Mouse (Mus musculus): ENCODE results near the gene Myo16. TPM values are rescaled to one million over a fixed set of nuclear protein-coding genes. Genes with fewer than 3 reads are reported as not detected.
A peak's percentile ranks its signal among the peaks of the same experiment; 100 is the strongest.

Gene Myo16
- polyA plus RNA-seq, 1 experiment from 2014 or later: 1.5 TPM

- Histone ChIP-seq H3K4me1 (replicated peaks; ENCODE audit: control insufficient read depth, insufficient read depth) (no peaks in the 10 kb centered on the region), H3K4me2 (replicated peaks; ENCODE audit: low read depth) (no peak overlapping the region), H3K27ac (replicated peaks) (no peak overlapping the region), H3K36me3 (ENCODE audit: control insufficient read depth, insufficient read depth, low read length) (no peaks in the 10 kb centered on the region), H3K9me3 (ENCODE audit: control insufficient read depth, low read length) (no peaks in the 10 kb centered on the region), H3K4me3 (ENCODE audit: low read depth, low read length) (no peak overlapping the region), H3K9ac (ENCODE audit: low read length) (no peak overlapping the region), H3K27me3 (ENCODE audit: control insufficient read depth, insufficient read depth, low read length) (no peaks in the 10 kb centered on the region)
- no peak for ATAC-seq (ENCODE audit: low FRiP score, low TSS enrichment)
- WGBS: 76% methylated on average over 1 of the region's 1 CpGs
- TF ChIP-seq EP300 (optimal IDR thresholded peaks at IDR 0.05) (no peak), CTCF (IDR thresholded peaks at IDR 0.05; ENCODE audit: low read depth) (no peak)
- no peak for DNase-seq (ENCODE audit: low spot score)
Observed at GRCm38 (mm10) chr8:10350451-10350850, 196.7 kb downstream of the Myo16 start.

DNA sequence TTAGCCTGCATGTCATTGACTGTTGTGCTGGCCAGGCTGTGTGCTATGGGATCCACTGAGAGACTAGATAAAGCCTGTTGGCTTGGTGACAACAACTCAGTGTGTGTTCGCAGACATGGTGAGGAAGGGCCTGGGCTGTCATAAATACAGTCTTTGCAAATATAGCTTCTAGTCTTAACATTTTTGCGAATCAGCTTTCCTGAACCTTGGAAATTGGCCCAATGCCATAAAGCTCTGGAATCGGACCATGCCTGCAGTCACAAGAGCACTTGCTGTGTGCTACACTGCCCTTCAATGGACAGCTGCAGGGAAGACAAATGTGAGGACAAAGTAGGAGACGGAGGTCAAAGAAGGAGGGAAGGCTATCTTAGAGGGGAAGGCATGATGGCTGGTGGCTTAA is 205.0 kb downstream of the Myo16 start:
- TF ChIP-seq EP300 (optimal IDR thresholded peaks at IDR 0.05): no peak
- TF ChIP-seq CTCF (IDR thresholded peaks at IDR 0.05; ENCODE audit: low read depth): no peak
- Histone ChIP-seq H3K27ac (replicated peaks) (no peak overlapping the region), H3K9ac (ENCODE audit: low read length) (no peak overlapping the region), H3K4me1 (replicated peaks; ENCODE audit: control insufficient read depth, insufficient read depth) (no peaks in the 10 kb centered on the region), H3K4me3 (ENCODE audit: low read depth, low read length) (no peak overlapping the region), H3K9me3 (ENCODE audit: control insufficient read depth, low read length) (no peaks in the 10 kb centered on the region), H3K4me2 (replicated peaks; ENCODE audit: low read depth) (no peak overlapping the region), H3K27me3 (ENCODE audit: control insufficient read depth, insufficient read depth, low read length) (no peaks in the 10 kb centered on the region), H3K36me3 (ENCODE audit: control insufficient read depth, insufficient read depth, low read length) (no peaks in the 10 kb centered on the region)
- ATAC-seq (ENCODE audit: low FRiP score, low TSS enrichment) (no peak), DNase-seq (ENCODE audit: low spot score) (no peak)
- 46% methylated on average over 4 of the region's 4 CpGs for WGBS

- no peaks in the 10 kb centered on the region for H3K9me3 ChIP-seq (ENCODE audit: control insufficient read depth, low read length)
- WGBS: 68% methylated on average over 2 of the region's 2 CpGs
Observed at GRCm38 (mm10) chr8:10362949-10363348, 209.2 kb downstream of the Myo16 start.

DNA sequence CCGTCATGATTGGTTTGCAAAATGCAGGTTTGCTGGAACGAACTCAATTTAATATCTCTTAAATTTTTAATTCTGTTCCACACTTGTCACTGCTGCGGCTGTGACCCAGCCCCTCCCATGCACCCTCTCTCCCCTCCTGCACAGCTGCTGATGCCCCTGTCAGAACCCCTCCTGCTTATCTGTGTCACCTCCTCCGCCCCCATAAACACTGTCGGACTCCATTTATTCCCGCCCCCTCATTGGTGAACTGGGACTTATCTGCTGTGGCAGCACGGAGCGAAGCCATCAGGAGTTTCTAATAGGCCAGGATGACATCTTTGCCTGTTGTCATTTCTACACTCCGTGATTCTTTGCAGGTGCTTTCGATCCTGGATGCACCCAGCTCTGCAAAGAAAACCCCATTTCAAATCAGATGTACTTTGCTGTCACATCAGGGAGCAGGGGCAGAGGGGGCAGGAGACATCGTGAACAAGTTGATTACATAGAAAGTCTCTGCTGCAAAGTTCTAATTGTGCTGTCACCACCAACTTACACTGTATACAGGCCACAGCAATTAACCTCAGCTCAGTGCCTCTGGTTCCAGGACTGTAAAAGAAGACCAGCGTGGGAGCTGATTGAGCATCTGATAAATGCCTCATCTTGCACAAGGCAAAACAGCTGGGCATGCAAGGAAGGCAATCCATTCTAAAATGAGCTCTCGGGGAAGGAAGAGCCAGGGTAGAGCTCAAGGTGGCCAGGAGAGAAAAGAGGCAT is 210.1 kb downstream of the Myo16 start:
- Histone ChIP-seq H3K4me2 (replicated peaks; ENCODE audit: low read depth) (no peak overlapping the region), H3K27me3 (ENCODE audit: control insufficient read depth, insufficient read depth, low read length) (no peaks in the 10 kb centered on the region), H3K27ac (replicated peaks) (no peak overlapping the region), H3K4me3 (ENCODE audit: low read depth, low read length) (no peak overlapping the region), H3K36me3 (ENCODE audit: control insufficient read depth, insufficient read depth, low read length) (no peaks in the 10 kb centered on the region), H3K9me3 (ENCODE audit: control insufficient read depth, low read length) (no peaks in the 10 kb centered on the region), H3K4me1 (replicated peaks; ENCODE audit: control insufficient read depth, insufficient read depth) (no peaks in the 10 kb centered on the region), H3K9ac (ENCODE audit: low read length) (no peak overlapping the region)
- ATAC-seq (ENCODE audit: low FRiP score, low TSS enrichment) (no peak), DNase-seq (ENCODE audit: low spot score) (no peak)
- 40% methylated on average over 13 of the region's 13 CpGs for WGBS
- TF ChIP-seq EP300 (optimal IDR thresholded peaks at IDR 0.05) (no peak), CTCF (IDR thresholded peaks at IDR 0.05; ENCODE audit: low read depth) (no peak)

More at GRCm38 (mm10) chr8:10362949-10363348, 209.2 kb downstream of the Myo16 start:
- Histone ChIP-seq H3K27ac (replicated peaks) (no peak overlapping the region), H3K27me3 (ENCODE audit: control insufficient read depth, insufficient read depth, low read length) (no peaks in the 10 kb centered on the region), H3K4me1 (replicated peaks; ENCODE audit: control insufficient read depth, insufficient read depth) (no peaks in the 10 kb centered on the region), H3K36me3 (ENCODE audit: control insufficient read depth, insufficient read depth, low read length) (no peaks in the 10 kb centered on the region), H3K4me2 (replicated peaks; ENCODE audit: low read depth) (no peak overlapping the region), H3K4me3 (ENCODE audit: low read depth, low read length) (no peak overlapping the region), H3K9ac (ENCODE audit: low read length) (no peak overlapping the region)
- TF ChIP-seq CTCF (IDR thresholded peaks at IDR 0.05; ENCODE audit: low read depth) (no peak), EP300 (optimal IDR thresholded peaks at IDR 0.05) (no peak)
- DNase-seq (ENCODE audit: low spot score) (no peak), ATAC-seq (ENCODE audit: low FRiP score, low TSS enrichment) (peak; percentile 60; the same call in 1 of the 2 replicates)

DNA sequence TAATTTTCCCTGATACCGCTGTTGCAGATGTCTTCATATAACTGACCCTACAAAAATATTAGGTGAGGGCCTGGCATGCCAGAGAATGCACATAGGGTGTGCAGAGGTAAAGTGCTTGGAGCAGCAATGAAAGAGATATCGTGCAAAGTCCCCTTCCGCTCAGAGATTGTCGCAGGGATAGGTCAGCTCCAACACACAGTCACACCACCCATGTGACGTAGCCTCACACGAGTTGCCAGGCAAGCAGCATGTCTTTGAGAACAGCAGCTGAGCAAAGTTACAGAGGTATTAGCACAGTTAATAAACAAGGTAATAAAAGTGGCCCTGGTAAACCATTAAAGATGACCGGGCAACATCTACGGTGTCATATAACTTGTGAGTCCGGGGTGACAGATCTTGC is 212.4 kb downstream of the Myo16 start:
- Histone ChIP-seq H3K9ac (ENCODE audit: low read length) (no peak overlapping the region), H3K27ac (replicated peaks) (no peak overlapping the region), H3K9me3 (ENCODE audit: control insufficient read depth, low read length) (no peaks in the 10 kb centered on the region), H3K27me3 (ENCODE audit: control insufficient read depth, insufficient read depth, low read length) (no peaks in the 10 kb centered on the region), H3K36me3 (ENCODE audit: control insufficient read depth, insufficient read depth, low read length) (no peaks in the 10 kb centered on the region), H3K4me2 (replicated peaks; ENCODE audit: low read depth) (no peak overlapping the region), H3K4me3 (ENCODE audit: low read depth, low read length) (no peak overlapping the region), H3K4me1 (replicated peaks; ENCODE audit: control insufficient read depth, insufficient read depth) (no peaks in the 10 kb centered on the region)
- no peak for TF ChIP-seq EP300 (optimal IDR thresholded peaks at IDR 0.05)
- no peak for TF ChIP-seq CTCF (IDR thresholded peaks at IDR 0.05; ENCODE audit: low read depth)
- 87% methylated on average over 9 of the region's 9 CpGs for WGBS
- no peak for DNase-seq (ENCODE audit: low spot score)
- no peak for ATAC-seq (ENCODE audit: low FRiP score, low TSS enrichment)

- no peak for TF ChIP-seq EP300 (optimal IDR thresholded peaks at IDR 0.05)
- TF ChIP-seq CTCF (IDR thresholded peaks at IDR 0.05; ENCODE audit: low read depth): no peak
- H3K4me2 ChIP-seq (replicated peaks; ENCODE audit: low read depth): no peak overlapping the region
Observed at GRCm38 (mm10) chr8:10372571-10372970, 218.9 kb downstream of the Myo16 start.

More at GRCm38 (mm10) chr8:10372571-10372970, 218.9 kb downstream of the Myo16 start:
- no peaks in the 10 kb centered on the region for H3K36me3 ChIP-seq (ENCODE audit: control insufficient read depth, insufficient read depth, low read length)
- 73% methylated on average over 2 of the region's 2 CpGs for WGBS
- DNase-seq (ENCODE audit: low spot score) (no peak), ATAC-seq (ENCODE audit: low FRiP score, low TSS enrichment) (no peak)
- H3K9me3 ChIP-seq (ENCODE audit: control insufficient read depth, low read length): no peaks in the 10 kb centered on the region
- no peaks in the 10 kb centered on the region for H3K4me1 ChIP-seq (replicated peaks; ENCODE audit: control insufficient read depth, insufficient read depth)
- no peak overlapping the region for H3K4me3 ChIP-seq (ENCODE audit: low read depth, low read length)
- H3K27ac ChIP-seq (replicated peaks): no peak overlapping the region
- H3K9ac ChIP-seq (ENCODE audit: low read length): no peak overlapping the region
- no peaks in the 10 kb centered on the region for H3K27me3 ChIP-seq (ENCODE audit: control insufficient read depth, insufficient read depth, low read length)

All from stomach, postnatal 0 days (tissue).